Mouse (Mus musculus): Measurements from ENCODE around the gene Anapc7. TPM values are rescaled to one million over a fixed set of nuclear protein-coding genes. Genes with fewer than 3 reads are reported as not detected.

Anapc7 gene
- total and polyA plus RNA-seq, 3 experiments = 39.9 to 49.7 TPM; not detected in 1

GRCm38 (mm10) chr5:122379374-122380155, 41.9 kb upstream of the Anapc7 start:
- no peak overlapping the region for H3K9ac ChIP-seq (ENCODE audit: control insufficient read depth, low read depth, low read length, poor library complexity, severe bottlenecking)
- H3K27ac ChIP-seq (ENCODE audit: control insufficient read depth, low read depth, low read length) = no peak overlapping the region
- peaks cover 2% of the 10 kb centered on the region; the same call in 1 of the 2 replicates for H3K79me2 ChIP-seq (ENCODE audit: control insufficient read depth, insufficient read depth, low read length, poor library complexity)
- H3K4me3 ChIP-seq (ENCODE audit: control insufficient read depth in 1 of 2, insufficient read depth in 1 of 2, low read depth in 2 of 2, low read length in 2 of 2) = no peak overlapping the region
- H3K36me3 ChIP-seq (ENCODE audit: control insufficient read depth in 1 of 2, insufficient read depth in 2 of 2, low read length in 2 of 2) = peaks cover 0 to 12% of the 10 kb centered on the region in 2 experiments; a peak in 3 of 4 replicates
- peak; percentile 83 for DNase-seq (ENCODE audit: low read depth, low spot score)
- TF ChIP-seq RAD21 (IDR thresholded peaks at IDR 0.05; ENCODE audit: low read depth, low read length) = peak; percentile 46
- no peak for TF ChIP-seq ETS1 (IDR thresholded peaks at IDR 0.05; ENCODE audit: low read depth, low read length)
- no peak for TF ChIP-seq JUND (IDR thresholded peaks at IDR 0.05; ENCODE audit: low read depth, low read length)
- no peak for TF ChIP-seq E2F4 (IDR thresholded peaks at IDR 0.05; ENCODE audit: borderline replicate concordance, low read depth, low read length)
- TF ChIP-seq ZC3H11A (IDR thresholded peaks at IDR 0.05; ENCODE audit: low read depth, low read length) = peak; percentile 35
- TF ChIP-seq ZKSCAN1 (IDR thresholded peaks at IDR 0.05; ENCODE audit: low read depth, low read length) = no peak
- no peak for TF ChIP-seq MYB (IDR thresholded peaks at IDR 0.05; ENCODE audit: low read depth, low read length)
- no peak for TF ChIP-seq POLR2A (IDR thresholded peaks at IDR 0.05; ENCODE audit: control insufficient read depth in 1 of 2, insufficient read depth in 1 of 2, low read depth in 1 of 2, low read length in 2 of 2, poor library complexity in 1 of 2)
- TF ChIP-seq MYC (IDR thresholded peaks at IDR 0.05; ENCODE audit: low read depth, low read length) = no peak
- 0 out of 2 replicates have a peak, but pooled peaks have one; percentile 11 for TF ChIP-seq TBP (IDR thresholded peaks at IDR 0.05; ENCODE audit: low read depth, low read length)
- peak; percentile 78 to 93 (median 84) for TF ChIP-seq CTCF (IDR thresholded peaks at IDR 0.05 in 2 of 3, conservative IDR thresholded peaks at IDR 0.05 in 1 of 3; ENCODE audit: control insufficient read depth in 1 of 3, insufficient read depth in 1 of 3, low read depth in 2 of 3, low read length in 3 of 3, poor library complexity in 1 of 3, severe bottlenecking in 1 of 3)
- TF ChIP-seq SMC3 (IDR thresholded peaks at IDR 0.05; ENCODE audit: low read depth, low read length) = peak; percentile 78
- TF ChIP-seq ZMIZ1 (IDR thresholded peaks at IDR 0.05; ENCODE audit: low read depth, low read length) = no peak
- no peak for TF ChIP-seq CHD2 (IDR thresholded peaks at IDR 0.05; ENCODE audit: low read length)
- H3K27me3 ChIP-seq (ENCODE audit: control insufficient read depth in 1 of 2, insufficient read depth in 2 of 2, low read length in 2 of 2) = no peaks in the 10 kb centered on the region
- no peaks in the 10 kb centered on the region for H3K9me3 ChIP-seq (replicated peaks; ENCODE audit: insufficient read depth, low read length)
- no peaks in the 10 kb centered on the region for H3K4me1 ChIP-seq (ENCODE audit: control insufficient read depth in 1 of 2, insufficient read depth in 2 of 2, low read length in 2 of 2)

- no peak overlapping the region for H3K27ac ChIP-seq (ENCODE audit: control insufficient read depth, low read depth, low read length)
- DNase-seq (ENCODE audit: low read depth, low spot score) = no peak
- peaks cover 1 to 7% of the 10 kb centered on the region in 2 experiments; a peak in 3 of 4 replicates for H3K36me3 ChIP-seq (ENCODE audit: control insufficient read depth in 1 of 2, insufficient read depth in 2 of 2, low read length in 2 of 2)
- TF ChIP-seq SIN3A (IDR thresholded peaks at IDR 0.05; ENCODE audit: low read length) (no peak), JUND (IDR thresholded peaks at IDR 0.05; ENCODE audit: low read depth, low read length) (no peak), ELF1 (IDR thresholded peaks at IDR 0.05; ENCODE audit: low read depth, low read length) (no peak), MAZ (IDR thresholded peaks at IDR 0.05; ENCODE audit: low read depth, low read length) (no peak), ZNF384 (IDR thresholded peaks at IDR 0.05; ENCODE audit: low read depth, low read length) (no peak)
- H3K9ac ChIP-seq (ENCODE audit: control insufficient read depth, low read depth, low read length, poor library complexity, severe bottlenecking) = no peak overlapping the region
- H3K4me1 ChIP-seq (ENCODE audit: control insufficient read depth in 1 of 2, insufficient read depth in 2 of 2, low read length in 2 of 2) = peaks cover 0 to 11% of the 10 kb centered on the region in 2 experiments; a peak in 2 of 4 replicates
- no peaks in the 10 kb centered on the region for H3K27me3 ChIP-seq (ENCODE audit: control insufficient read depth in 1 of 2, insufficient read depth in 2 of 2, low read length in 2 of 2)
- peaks cover 28% of the 10 kb centered on the region for H3K79me2 ChIP-seq (ENCODE audit: control insufficient read depth, insufficient read depth, low read length, poor library complexity)
- H3K9me3 ChIP-seq (replicated peaks; ENCODE audit: insufficient read depth, low read length) = no peaks in the 10 kb centered on the region
- no peak overlapping the region for H3K4me3 ChIP-seq (ENCODE audit: control insufficient read depth in 1 of 2, insufficient read depth in 1 of 2, low read depth in 2 of 2, low read length in 2 of 2)
Measured at GRCm38 (mm10) chr5:122390006-122390405, 31.5 kb upstream of the Anapc7 start.
